Mouse (Mus musculus) limb, embryonic 15.5 days (tissue): Measurements from ENCODE around the gene Gm5134. TPM values are rescaled to one million over a fixed set of nuclear protein-coding genes. Genes with fewer than 3 reads are reported as not detected.
A peak's percentile ranks its signal among the peaks of the same experiment; 100 is the strongest.
"Not testable (repeated sequence)": the region's sequence is repeated elsewhere in the genome, so short reads cannot be mapped to it uniquely, and the experiment has no call there.

ENCODE experiments used
- ATAC-seq: fragments of 200-750 bp; cut with Nextera tagmentation; 2 replicates; pipeline ENCODE4 v1.8.0; 2017; ENCODE audit warnings: low read depth, moderate TSS enrichment; ENCODE audit not compliant: insufficient number of reproducible peaks, low FRiP score, low TSS enrichment
- H3K27ac ChIP-seq: fragments of 300-500 bp; sonication (generic); 2 replicates; pipeline ENCODE4 v1.5.1; 2015; ENCODE audit warnings: moderate library complexity, mild to moderate bottlenecking, inconsistent platforms
- H3K27me3 ChIP-seq: fragments of 300-500 bp; sonication (generic); 2 replicates; pipeline ENCODE4 v1.6.1; 2015; ENCODE audit warnings: inconsistent platforms
- H3K36me3 ChIP-seq: fragments of 300-500 bp; sonication (generic); 2 replicates; pipeline ENCODE4 v1.6.1; 2015; ENCODE audit warnings: inconsistent platforms
- H3K4me1 ChIP-seq: fragments of 300-500 bp; sonication (generic); 2 replicates; pipeline ENCODE4 v1.6.1; 2015; ENCODE audit warnings: inconsistent platforms
- H3K4me2 ChIP-seq: fragments of 300-500 bp; sonication (generic); 2 replicates; pipeline ENCODE4 v1.6.1; 2015; ENCODE audit warnings: mild to moderate bottlenecking, inconsistent platforms
- H3K4me3 ChIP-seq: fragments of 300-500 bp; sonication (generic); 2 replicates; pipeline ENCODE4 v1.5.1; 2015; ENCODE audit warnings: mild to moderate bottlenecking, inconsistent platforms
- H3K9ac ChIP-seq: fragments of 300-500 bp; sonication (generic); 2 replicates; pipeline ENCODE4 v1.6.1; 2015; ENCODE audit warnings: inconsistent platforms
- H3K9me3 ChIP-seq: fragments of 300-500 bp; sonication (generic); 2 replicates; pipeline ENCODE4 v1.6.1; 2016; ENCODE audit warnings: inconsistent platforms
- WGBS: fragments of 180-500 bp; shearing (Covaris S2); methylation state at CpG from one replicate; pipeline ENCODE4 v1.1.7; 2015; 5-methylcytosine and 5-hydroxymethylcytosine counted together
- polyA plus RNA-seq: library from polyadenylated mRNA; unstranded; fragments of >200 nt; fragmentation: Nextera tagmentation; extraction: Ambion mirVana; gene quantifications from 2 replicates; pipeline ENCODE4 v1.2.1, GENCODE M21; 2015

The Gm5134 gene
- polyA plus RNA-seq, 1 experiment from 2014 or later = not detected

GRCm38 (mm10) chr10:75975216-75975615 is 20.9 kb downstream of the Gm5134 start:
- H3K4me3 ChIP-seq = no peak overlapping the region
- WGBS = 75% methylated on average over 5 of the region's 5 CpGs
- no peak for ATAC-seq

GRCm38 (mm10) chr10:75978119-75978834 is 24.0 kb downstream of the Gm5134 start:
- no peak overlapping the region for H3K27ac ChIP-seq
- ATAC-seq = 0 out of 2 replicates have a peak, but pooled peaks have one; percentile 35
- 46% methylated on average over 10 of the region's 10 CpGs for WGBS
- H3K27me3 ChIP-seq = no peaks in the 10 kb centered on the region
- no peaks in the 10 kb centered on the region for H3K36me3 ChIP-seq
- no peak overlapping the region for H3K9ac ChIP-seq
- H3K9me3 ChIP-seq = no peaks in the 10 kb centered on the region
- H3K4me2 ChIP-seq = no peak overlapping the region
- H3K4me3 ChIP-seq = no peak overlapping the region
- no peaks in the 10 kb centered on the region for H3K4me1 ChIP-seq

More at GRCm38 (mm10) chr10:75975216-75975615, 20.9 kb downstream of the Gm5134 start:
- Histone ChIP-seq H3K4me1 (no peaks in the 10 kb centered on the region), H3K4me2 (no peak overlapping the region), H3K27ac (no peak overlapping the region), H3K9ac (no peak overlapping the region), H3K9me3 (no peaks in the 10 kb centered on the region), H3K27me3 (no peaks in the 10 kb centered on the region), H3K36me3 (no peaks in the 10 kb centered on the region)

GRCm38 (mm10) chr10:75978835-75979157 is 24.5 kb downstream of the Gm5134 start:
- Histone ChIP-seq H3K9me3 (no peaks in the 10 kb centered on the region), H3K27ac (no peak overlapping the region), H3K9ac (no peak overlapping the region), H3K36me3 (no peaks in the 10 kb centered on the region), H3K4me3 (no peak overlapping the region), H3K27me3 (no peaks in the 10 kb centered on the region), H3K4me1 (no peaks in the 10 kb centered on the region), H3K4me2 (no peak overlapping the region)
- 0 out of 2 replicates have a peak, but pooled peaks have one; percentile 19 for ATAC-seq
- 91% methylated on average over 5 of the region's 5 CpGs for WGBS

- Histone ChIP-seq H3K9ac (no peak overlapping the region), H3K27me3 (no peaks in the 10 kb centered on the region), H3K27ac (no peak overlapping the region), H3K9me3 (no peaks in the 10 kb centered on the region), H3K36me3 (no peaks in the 10 kb centered on the region), H3K4me1 (no peaks in the 10 kb centered on the region), H3K4me3 (no peak overlapping the region), H3K4me2 (no peak overlapping the region)
- 86% methylated on average over 3 of the region's 3 CpGs for WGBS
- ATAC-seq = no peak
Observed at GRCm38 (mm10) chr10:75979432-75979831, 25.1 kb downstream of the Gm5134 start.

GRCm38 (mm10) chr10:75990430-75991042 is 36.2 kb downstream of the Gm5134 start:
- H3K27ac ChIP-seq = no peak overlapping the region
- no peak for ATAC-seq
- WGBS = 59% methylated on average over 4 of the region's 4 CpGs

GRCm38 (mm10) chr10:75993616-75994240 is 39.4 kb downstream of the Gm5134 start:
- Histone ChIP-seq H3K27me3 (no peaks in the 10 kb centered on the region), H3K4me3 (no peak overlapping the region), H3K36me3 (no peaks in the 10 kb centered on the region), H3K4me1 (no peaks in the 10 kb centered on the region), H3K27ac (no peak overlapping the region), H3K9ac (no peak overlapping the region), H3K9me3 (no peaks in the 10 kb centered on the region), H3K4me2 (no peak overlapping the region)
- 86% methylated on average over 15 of the region's 15 CpGs for WGBS
- no peak for ATAC-seq

More at GRCm38 (mm10) chr10:75990430-75991042, 36.2 kb downstream of the Gm5134 start:
- no peak overlapping the region for H3K9ac ChIP-seq
- no peak overlapping the region for H3K4me3 ChIP-seq
- H3K9me3 ChIP-seq = no peaks in the 10 kb centered on the region
- no peaks in the 10 kb centered on the region for H3K27me3 ChIP-seq
- no peaks in the 10 kb centered on the region for H3K36me3 ChIP-seq
- H3K4me2 ChIP-seq = no peak overlapping the region
- H3K4me1 ChIP-seq = no peaks in the 10 kb centered on the region

GRCm38 (mm10) chr10:75994531-75995210 is 40.4 kb downstream of the Gm5134 start:
- 76% methylated on average over 13 of the region's 13 CpGs for WGBS
- H3K27ac ChIP-seq, H3K4me1 ChIP-seq, H3K4me3 ChIP-seq, H3K36me3 ChIP-seq, H3K27me3 ChIP-seq, H3K4me2 ChIP-seq, H3K9me3 ChIP-seq, H3K9ac ChIP-seq, ATAC-seq: not testable (repeated sequence)

GRCm38 (mm10) chr10:75995463-75995862 is 41.1 kb downstream of the Gm5134 start:
- 86% methylated on average over 11 of the region's 11 CpGs for WGBS
- no peak overlapping the region for H3K27ac ChIP-seq
- no peak for ATAC-seq

GRCm38 (mm10) chr10:75996315-75996714 is 42.0 kb downstream of the Gm5134 start:
- Histone ChIP-seq H3K9me3 (no peaks in the 10 kb centered on the region), H3K27me3 (no peaks in the 10 kb centered on the region), H3K27ac (no peak overlapping the region), H3K4me3 (no peak overlapping the region), H3K9ac (no peak overlapping the region), H3K4me1 (no peaks in the 10 kb centered on the region), H3K4me2 (no peak overlapping the region), H3K36me3 (no peaks in the 10 kb centered on the region)
- 43% methylated on average over 3 of the region's 3 CpGs for WGBS
- ATAC-seq = no peak

More at GRCm38 (mm10) chr10:75995463-75995862, 41.1 kb downstream of the Gm5134 start:
- Histone ChIP-seq H3K27me3 (no peaks in the 10 kb centered on the region), H3K4me3 (no peak overlapping the region), H3K9ac (no peak overlapping the region), H3K4me2 (no peak overlapping the region), H3K36me3 (no peaks in the 10 kb centered on the region), H3K4me1 (no peaks in the 10 kb centered on the region), H3K9me3 (no peaks in the 10 kb centered on the region)

- no peak for ATAC-seq
- H3K4me3 ChIP-seq = no peak overlapping the region
- no peak overlapping the region for H3K27ac ChIP-seq
- H3K4me2 ChIP-seq = no peak overlapping the region
- 26% methylated on average over 7 of the region's 7 CpGs for WGBS
- H3K27me3 ChIP-seq = no peaks in the 10 kb centered on the region
- no peaks in the 10 kb centered on the region for H3K9me3 ChIP-seq
- no peak overlapping the region for H3K9ac ChIP-seq
- H3K4me1 ChIP-seq = no peaks in the 10 kb centered on the region
- H3K36me3 ChIP-seq = no peaks in the 10 kb centered on the region
Observed at GRCm38 (mm10) chr10:76001160-76001559, 46.8 kb downstream of the Gm5134 start.

- H3K4me1 ChIP-seq = no peaks in the 10 kb centered on the region
- no peak overlapping the region for H3K27ac ChIP-seq
- H3K4me2 ChIP-seq = no peak overlapping the region
- H3K27me3 ChIP-seq = no peaks in the 10 kb centered on the region
- no peak overlapping the region for H3K9ac ChIP-seq
- H3K9me3 ChIP-seq = no peaks in the 10 kb centered on the region
- no peak; the same call in 1 of the 2 replicates for ATAC-seq
- no peaks in the 10 kb centered on the region for H3K36me3 ChIP-seq
- 32% methylated on average over 3 of the region's 3 CpGs for WGBS
- H3K4me3 ChIP-seq = no peak overlapping the region
Observed at GRCm38 (mm10) chr10:76002101-76002521, 47.8 kb downstream of the Gm5134 start.

- Histone ChIP-seq H3K9ac (no peak overlapping the region), H3K4me1 (no peaks in the 10 kb centered on the region), H3K27me3 (no peaks in the 10 kb centered on the region), H3K36me3 (no peaks in the 10 kb centered on the region), H3K27ac (no peak overlapping the region), H3K9me3 (no peaks in the 10 kb centered on the region), H3K4me2 (no peak overlapping the region), H3K4me3 (no peak overlapping the region)
- no peak for ATAC-seq
- WGBS = 71% methylated on average over 2 of the region's 2 CpGs
Observed at GRCm38 (mm10) chr10:76002615-76003014, 48.3 kb downstream of the Gm5134 start.
